Mouse (Mus musculus) lung, adult 2 months (tissue): ENCODE measurements around the gene Gm20388.

Experiments used
- CTCF ChIP-seq: fragments of 200-500 bp; IDR thresholded peaks from 2 replicates; pipeline ENCODE4 v1.5.1; 2011; ENCODE audit warnings: mild to moderate bottlenecking, low read length, control low read depth; ENCODE audit not compliant: insufficient read depth
- POLR2A ChIP-seq: fragments of 200-500 bp; IDR thresholded peaks from 2 replicates; pipeline ENCODE4 v1.6.1; 2011; ENCODE audit warnings: low read depth, mild to moderate bottlenecking, control low read depth, low read length, borderline replicate concordance; ENCODE audit errors: extremely low read depth

GRCm38 (mm10) chr8:120136618-120137017 lies 226.0 kb downstream of the Gm20388 start:
- TF ChIP-seq POLR2A: no peak
- TF ChIP-seq CTCF: no peak
